Mouse (Mus musculus): ENCODE data around the gene Adamts18.

Adamts18 gene

DNA sequence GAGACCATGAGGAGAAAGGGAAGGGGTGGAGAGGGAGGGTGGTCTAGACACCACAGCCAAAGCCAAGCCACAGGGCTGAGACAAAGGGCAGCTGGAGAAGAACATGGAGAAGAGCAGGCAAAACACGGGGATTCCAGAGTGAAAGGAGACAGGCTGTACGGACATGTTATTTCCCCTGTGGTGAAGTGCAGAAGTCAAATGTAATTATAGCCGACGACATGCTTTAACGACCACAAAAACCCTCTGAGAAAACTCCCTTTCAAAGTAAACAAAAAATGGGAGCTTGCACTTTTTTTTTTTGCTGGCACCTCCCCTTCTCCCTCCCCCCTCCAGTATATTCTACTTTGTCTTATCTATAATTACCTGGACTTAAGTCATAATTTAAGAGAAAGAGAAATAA is 92.7 kb downstream of the Adamts18 start:
- DNase-seq (ENCODE audit: low spot score in 2 of 2): no peak

DNA sequence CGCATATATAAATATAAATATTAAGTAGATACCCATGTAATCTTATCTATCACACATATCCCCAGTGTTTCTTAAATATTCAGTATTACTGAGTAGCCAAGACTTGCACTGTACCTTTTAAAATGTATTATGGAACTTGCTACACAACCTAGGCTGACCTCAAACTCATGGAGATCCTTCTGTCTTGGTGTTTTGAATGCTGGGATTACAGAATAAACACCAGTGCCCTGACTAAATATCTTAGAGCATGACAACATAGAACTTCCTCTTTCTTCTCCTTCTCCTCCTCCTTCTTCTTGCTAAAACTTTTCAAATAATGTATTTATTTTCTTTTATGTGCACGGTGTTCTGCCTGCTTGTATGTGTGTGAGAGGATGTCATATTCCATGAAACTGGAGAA is 95.4 kb downstream of the Adamts18 start:
- no peak for DNase-seq (ENCODE audit: low spot score in 2 of 2)

DNA sequence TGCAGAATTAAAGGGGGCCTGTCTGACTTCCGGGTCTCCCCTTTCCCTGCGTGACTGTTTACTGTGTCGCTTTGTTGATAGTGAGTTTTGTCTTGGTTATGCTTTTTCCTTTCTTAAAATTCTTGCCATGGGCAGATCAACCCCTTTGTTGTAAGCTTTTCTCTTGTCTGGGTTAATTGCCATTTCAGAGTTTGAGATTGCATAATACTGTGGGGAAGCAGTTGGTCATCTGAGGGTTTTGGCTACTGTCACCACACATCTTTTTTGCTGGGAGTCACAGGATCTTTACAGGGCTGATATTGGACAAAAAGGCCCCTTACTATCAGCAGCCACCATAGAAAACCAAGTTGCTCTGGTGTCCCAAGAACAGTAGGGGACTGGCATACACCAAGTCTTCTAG is 96.2 kb downstream of the Adamts18 start:
- no peak for DNase-seq (ENCODE audit: low spot score in 2 of 2)

DNA sequence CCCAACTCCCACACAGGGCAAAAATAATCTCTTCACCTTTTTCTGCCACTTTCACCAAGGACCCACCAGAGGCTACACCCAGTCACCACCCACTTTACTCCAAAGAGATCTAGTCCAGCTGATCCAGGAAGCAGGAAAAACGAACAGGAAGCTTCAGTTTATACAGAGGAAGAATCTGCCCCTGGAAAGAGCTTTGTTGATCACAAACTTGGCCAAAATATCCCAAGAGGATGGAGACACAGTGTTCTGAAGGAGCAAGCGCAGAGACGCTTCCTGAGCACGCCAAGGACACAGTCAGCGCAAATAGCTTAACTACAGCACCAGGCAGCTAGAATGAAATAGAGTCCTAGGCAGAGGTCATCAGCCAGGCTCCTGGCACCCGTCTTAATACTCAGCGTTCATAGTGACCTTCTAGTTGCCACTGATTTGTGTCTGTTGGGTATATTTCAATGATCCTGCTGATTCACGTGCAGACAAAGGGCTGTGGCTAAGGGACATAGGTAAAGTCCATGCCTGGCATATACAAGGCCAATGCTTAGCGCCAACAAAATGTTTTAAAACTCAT is 113.0 kb downstream of the Adamts18 start:
- DNase-seq (ENCODE audit: low spot score in 2 of 2): no peak

DNA sequence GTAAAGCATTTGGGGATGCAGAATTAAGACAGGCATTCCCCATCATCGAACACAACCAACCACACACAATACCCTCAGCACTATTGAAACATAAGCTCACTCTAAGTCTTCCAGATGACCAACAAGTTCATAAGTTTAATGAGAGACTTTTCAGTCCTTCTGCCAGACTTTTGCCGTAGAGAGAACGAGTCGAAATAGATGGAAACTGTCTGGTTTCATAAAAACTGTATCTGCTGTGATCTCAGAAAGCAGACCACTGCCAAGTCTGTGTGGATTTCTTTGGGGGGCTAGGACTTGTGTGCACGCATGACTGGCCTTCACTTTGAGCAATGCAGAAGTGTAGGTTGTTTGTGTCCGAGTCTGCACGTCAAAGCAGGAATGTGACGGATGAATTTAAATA is 123.2 kb downstream of the Adamts18 start:
- DNase-seq (ENCODE audit: low spot score in 2 of 2): no peak

DNA sequence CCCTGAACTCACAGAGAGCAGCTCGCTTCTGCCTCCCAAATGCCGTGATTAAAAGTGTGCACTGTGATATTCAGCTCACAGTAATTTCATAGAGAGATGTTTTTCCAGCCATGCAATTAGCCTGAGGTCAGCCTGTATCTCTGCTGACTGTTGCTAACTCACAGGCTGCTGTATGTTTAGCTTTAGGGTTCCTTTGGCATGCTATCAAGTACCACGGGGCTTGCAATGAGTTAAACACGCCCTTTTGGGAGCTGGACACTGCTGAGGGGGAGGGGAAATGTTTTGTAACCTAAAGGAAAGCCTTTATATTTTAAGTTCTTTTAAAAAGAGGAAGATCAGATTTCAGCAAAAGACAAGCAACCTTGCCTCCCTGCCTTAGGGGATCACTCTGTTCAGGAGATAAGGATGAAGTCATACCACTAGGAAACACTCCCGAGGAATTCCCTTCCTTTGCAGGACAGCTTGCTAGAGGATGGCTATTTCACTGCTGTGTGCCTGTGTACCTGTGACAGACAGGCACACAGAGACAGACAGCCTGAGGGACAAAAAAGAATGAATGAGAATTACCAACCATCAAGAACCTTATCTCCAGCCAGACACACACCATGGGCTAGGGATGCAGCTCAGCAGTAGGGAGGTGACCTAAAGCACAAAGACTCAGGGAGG is 124.5 kb downstream of the Adamts18 start:
- no peak for DNase-seq (ENCODE audit: low spot score in 2 of 2)

DNA sequence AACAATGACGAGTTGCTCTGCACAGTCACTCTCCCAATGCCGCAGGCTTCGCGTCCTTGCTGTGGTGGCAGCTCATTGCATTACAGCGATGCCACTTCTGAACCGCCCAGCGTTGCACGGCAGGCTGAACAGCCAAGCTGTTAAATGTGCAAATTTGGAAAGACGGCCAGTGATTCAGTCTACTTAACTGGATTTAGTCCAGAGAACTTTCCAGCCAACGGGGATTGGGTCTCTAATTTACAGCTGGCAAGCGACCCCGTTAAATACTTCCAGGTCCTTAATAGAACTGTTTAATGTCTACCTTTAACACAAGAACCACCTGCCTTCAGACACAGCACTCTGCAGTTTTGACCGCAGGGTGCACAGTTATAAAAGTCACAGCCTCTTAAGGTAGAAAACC is 127.1 kb downstream of the Adamts18 start:
- peak; percentile 6 to 16 for DNase-seq (ENCODE audit: low spot score in 2 of 2)

DNA sequence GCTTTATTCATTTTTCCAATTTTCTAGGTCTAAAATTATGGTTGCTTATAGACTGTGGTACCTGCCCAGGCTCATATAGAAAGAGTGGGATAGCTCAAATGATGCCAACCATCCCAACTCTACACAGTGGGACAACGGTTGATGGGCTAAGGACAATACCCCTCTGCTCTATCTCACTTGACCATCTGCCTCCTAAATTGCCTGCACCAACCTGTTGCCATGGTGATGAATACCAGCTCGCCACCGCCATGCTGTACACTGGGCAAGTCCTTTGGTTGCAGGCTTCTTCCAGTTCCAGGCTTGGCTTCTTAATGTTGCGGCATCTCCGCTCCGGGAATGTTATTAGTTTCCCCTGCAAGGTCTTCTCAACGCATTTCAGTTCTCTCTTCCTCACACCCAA is 143.6 kb downstream of the Adamts18 start:
- no peak for DNase-seq (ENCODE audit: low spot score in 2 of 2)

DNA sequence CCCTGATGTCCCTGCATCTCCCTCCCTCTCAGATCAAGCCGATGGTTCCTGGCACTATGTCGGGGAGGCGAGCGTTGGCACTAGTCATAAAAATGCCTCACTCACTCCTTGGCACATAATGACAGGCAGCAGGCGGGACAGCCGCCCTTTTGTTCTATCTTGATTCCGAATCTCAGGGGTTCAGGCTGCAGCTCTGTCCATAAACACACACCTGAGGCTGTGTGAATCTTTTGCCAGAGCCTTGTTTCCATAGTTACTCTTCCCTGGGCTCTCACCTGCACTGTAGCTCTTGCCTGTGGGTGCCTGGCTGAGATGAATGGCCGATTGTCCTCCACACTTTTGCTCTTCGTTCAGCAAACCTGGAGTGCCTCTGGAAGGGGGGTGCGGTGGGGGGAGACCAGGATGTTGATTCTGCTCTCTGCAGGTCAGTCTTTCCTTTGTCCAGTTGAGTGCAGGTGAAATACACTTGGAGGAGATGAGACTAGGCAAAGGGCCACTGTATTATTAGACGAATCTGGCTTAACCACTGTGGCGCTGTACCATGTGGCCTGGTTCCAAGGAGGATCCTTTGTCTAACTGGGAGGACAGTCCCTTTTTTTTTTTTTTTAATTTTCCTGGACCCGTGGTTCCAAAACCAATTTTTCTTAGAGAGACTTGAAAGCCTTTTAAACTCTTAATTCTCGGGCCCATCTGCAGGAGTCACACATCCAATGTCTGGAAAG is 156.8 kb downstream of the Adamts18 start:
- DNase-seq (ENCODE audit: low spot score in 2 of 2): no peak

DNA sequence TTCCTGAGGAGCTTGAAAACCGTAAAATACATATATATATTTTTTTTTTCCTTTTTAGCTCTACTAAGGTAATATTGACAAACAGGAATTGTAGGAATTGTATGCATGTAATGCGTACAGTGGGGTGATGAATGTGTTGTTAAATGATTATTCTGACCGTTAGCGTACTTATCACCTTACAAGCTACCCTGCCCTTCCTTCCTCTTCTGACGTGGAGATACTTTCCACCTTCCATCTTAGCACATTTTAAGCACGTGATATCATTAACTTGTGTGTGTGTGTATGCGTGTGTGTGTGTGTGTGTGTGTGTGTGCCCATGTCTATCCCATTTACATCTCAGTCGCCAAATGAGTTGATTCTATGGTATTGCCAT is 160.0 kb downstream of the Adamts18 start:
- no peak for DNase-seq (ENCODE audit: low spot score in 2 of 2)

DNA sequence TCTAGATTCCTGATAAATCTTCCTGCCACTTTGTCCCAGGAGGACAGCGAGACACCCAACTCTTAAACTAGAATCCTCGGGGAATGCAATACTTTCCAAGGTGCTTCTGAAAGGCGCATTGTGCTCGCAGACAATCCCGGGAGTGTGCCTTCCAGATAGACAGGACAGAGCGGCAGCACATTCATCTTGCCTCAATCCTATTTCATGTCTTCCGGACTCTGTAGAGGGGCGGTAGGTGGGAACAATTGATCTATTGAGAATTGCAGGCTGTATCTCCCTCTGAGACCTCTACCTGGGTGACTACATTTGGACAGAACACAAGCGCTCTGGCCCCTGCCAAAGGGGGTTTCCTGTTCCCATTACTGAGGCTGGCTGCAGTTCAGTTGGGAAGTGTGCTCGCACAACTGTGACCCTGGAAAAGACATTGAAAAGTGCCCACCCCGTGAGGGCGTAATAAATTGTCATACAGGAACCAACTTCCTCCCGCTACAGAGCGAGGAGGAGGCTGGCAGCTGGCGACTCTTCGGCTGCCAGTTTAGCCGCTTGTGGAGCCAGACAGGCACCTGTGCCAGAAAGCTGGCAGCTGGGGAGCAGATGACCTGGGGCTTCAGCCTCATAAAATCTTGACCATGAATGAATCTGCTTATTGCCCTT is 160.5 kb downstream of the Adamts18 start:
- DNase-seq (ENCODE audit: low spot score in 2 of 2): no peak

DNA sequence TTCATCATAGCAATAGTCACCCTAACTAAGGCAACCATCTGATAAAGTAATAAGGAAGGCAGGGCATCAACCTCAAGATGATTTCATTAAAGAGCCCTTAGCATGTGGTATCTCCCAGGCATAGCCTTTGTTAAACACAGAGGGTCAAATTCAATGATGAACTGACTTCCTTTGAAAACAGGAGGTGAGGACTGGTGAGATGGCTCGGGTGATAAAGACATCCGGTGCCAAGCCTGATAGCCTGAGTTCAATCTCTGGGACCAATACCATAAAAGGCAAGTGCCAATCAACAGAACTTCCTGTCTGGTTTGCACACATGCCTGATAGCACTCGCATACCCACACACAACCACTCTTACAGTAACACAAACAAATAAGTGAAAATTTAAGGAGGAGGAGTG is 169.2 kb downstream of the Adamts18 start:
- no peak for DNase-seq (ENCODE audit: low spot score in 2 of 2)

DNA sequence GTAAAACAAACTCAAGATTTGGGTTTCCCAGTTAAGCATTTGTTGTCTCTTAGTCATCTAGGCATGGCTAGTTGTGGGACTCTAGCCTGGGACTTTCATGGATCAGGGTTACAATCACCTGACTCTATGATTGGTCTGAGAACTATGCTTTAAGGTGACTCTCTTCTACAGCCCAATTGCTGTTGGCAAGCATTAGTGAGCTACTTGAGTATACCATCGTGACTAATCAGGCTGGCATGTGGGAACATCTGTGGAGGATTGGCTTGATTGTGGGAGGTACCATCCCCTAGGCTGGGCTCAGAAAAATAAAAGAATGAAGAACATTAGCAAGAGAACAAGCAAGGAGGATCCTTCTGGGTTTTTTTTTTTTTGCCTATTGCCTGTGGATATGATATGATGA is 171.7 kb downstream of the Adamts18 start:
- no peak for DNase-seq (ENCODE audit: low spot score in 2 of 2)

DNA sequence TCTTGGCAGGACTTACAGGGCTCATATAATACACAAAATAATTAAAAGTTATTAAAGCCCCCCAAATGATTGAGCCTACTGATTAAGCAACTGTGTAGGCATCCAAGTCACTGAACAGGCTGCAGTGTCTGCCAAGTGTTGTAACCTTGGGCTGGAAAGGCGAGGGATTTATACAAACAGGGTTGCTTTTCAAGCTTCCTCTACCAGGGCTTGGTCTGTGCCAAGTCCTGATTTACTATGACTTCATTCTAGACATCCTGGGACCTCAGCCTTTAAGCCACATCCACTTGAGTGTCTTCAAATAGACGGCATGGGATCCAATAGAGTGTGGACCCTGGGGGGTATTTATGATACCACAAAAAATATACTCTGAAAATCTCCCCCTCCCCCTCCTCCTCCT is 173.3 kb downstream of the Adamts18 start:
- DNase-seq (ENCODE audit: low spot score in 2 of 2): no peak

DNA sequence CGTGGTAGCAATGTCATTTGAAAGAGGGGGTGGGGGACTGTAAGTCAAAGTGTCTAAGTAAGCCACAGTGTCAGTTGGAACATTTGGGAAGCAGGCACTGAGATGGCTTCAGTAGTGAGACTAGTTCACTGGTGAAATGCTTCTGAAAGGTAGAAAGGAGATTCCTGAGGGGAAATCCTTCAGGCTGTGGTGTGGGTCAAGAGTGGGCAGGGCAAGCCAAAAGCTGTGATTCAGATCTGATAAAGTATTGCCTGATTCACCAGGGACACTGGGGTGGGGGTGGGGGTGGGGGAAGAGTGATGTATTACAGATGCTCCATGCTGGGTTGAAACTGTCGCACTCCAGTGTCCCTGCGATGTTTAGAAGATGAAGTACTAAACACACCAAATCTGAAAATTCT is 173.9 kb downstream of the Adamts18 start:
- DNase-seq (ENCODE audit: low spot score in 2 of 2): no peak

DNA sequence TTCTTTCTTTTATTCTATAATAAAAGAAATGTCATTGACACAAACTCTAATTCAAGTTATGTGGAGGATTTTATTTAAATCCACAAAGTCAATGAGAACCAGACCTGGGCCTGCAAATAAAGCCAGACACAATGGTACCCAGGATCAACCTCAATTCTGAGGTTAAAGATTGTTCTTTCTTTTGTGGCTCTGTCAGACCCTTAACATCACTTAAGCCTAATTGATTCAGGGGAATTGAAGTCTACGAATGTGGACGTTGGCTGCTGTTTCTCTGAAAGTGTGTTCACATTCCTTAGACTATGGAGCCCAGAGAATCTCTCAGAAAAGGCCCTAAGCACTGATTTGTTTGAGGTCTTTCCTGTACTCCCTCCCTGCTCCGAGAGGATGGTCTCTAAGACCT is 175.2 kb downstream of the Adamts18 start:
- DNase-seq (ENCODE audit: low spot score in 2 of 2): no peak

DNA sequence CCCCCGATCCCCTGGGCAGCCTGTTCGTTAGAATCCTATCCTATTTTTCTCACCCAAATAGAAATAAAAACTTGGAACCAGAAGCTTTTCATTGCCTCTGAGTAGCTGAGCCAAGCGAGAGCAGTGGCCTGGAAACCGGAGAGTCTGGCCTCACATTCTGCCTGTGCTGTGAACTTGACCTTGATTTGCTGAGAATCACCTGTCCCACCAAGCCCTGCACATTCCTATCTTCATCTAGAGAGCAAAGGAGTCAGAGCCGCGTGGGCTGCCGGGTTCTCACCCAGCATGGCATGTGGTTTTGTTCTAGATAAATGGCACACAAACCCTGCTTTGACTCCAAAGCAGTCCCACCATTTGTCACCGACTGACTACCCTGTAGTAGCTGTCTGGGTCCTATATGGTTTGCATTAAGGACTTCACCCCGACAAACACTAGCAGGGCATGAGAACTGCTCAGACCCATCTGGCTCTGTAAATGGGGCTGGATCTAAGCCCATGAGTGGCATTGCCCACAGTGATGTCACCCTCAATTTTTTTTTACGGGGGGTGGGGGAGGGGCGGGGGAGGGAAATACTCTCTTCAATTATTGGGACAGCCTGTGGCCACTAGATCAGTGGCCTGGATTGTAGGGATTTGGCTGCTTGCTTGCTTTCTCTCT is 175.8 kb downstream of the Adamts18 start:
- no peak for DNase-seq (ENCODE audit: low spot score in 2 of 2)

DNA sequence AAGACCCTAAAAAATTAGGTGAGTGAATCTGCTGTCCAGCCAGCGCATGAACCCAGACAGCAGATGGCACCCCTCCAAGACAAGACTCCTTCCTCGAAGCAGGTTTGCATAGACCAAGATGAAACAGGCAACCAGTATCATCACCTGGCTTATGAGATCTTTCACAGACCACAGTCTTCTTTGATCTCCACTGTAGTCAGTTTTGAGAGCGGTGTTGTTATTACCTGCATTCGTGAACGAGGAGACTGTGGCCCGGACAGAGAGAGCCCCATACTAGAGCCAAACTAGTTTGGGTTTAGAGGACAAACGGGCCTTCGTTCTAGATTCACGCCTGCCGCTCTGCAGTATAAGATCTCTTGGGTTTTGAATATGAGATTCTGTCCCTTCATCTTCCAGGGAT is 178.6 kb downstream of the Adamts18 start:
- no peak for DNase-seq (ENCODE audit: low spot score in 2 of 2)

DNA sequence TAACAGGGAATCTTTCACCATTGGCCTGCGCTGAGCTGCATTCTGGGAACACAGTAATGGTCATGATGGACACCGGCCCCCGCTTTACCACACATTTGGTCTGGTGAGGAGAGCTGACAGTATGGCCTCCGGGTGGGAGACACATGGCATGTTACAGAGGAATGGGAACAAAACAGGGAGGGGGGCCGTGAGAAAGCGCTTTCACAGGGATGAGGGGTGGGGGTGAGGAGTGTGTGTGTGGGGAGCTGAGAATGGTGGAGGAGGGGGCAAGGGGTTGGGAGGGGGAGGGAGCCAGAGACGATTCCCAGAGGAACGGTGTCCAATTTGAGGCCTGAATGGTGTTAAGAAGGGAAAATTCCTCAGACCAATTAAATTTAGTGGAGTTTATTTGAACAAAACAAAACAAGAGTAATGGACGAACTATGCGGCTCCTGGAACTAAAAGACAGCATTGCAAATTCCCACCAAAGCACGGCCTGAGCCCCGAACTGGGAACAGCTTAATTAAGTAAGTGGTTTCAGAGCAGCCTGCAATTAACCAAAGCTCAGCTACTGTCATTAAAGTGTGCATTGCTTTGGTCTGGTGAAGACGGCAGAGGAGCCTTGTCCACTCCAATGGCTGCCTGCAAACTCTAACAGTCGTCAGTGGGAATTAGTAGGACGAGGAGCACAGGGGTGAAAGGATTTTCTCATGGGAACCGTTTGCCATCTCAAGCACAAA is 181.7 kb downstream of the Adamts18 start:
- DNase-seq (ENCODE audit: low spot score in 2 of 2): no peak

DNA sequence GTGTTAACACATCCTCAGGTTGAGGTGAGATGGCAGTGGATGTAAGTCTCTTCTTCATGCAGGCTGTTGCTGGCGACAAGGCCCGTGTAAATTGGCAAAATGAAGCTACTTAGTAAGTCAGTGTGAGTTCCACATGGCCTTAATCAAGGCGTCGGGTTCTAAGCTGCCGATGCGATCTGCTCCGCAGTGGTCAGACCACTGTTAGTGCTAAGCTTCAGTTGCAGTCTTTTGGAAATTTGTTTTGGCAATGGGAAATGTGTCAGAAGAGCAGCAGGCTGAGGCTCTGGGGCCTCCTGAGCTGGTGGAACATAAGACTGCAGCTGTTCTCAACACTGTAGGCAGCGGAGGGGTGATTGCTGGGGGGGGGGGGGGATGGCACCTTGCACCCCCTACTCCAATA is 182.6 kb downstream of the Adamts18 start:
- DNase-seq (ENCODE audit: low spot score in 2 of 2): no peak

DNA sequence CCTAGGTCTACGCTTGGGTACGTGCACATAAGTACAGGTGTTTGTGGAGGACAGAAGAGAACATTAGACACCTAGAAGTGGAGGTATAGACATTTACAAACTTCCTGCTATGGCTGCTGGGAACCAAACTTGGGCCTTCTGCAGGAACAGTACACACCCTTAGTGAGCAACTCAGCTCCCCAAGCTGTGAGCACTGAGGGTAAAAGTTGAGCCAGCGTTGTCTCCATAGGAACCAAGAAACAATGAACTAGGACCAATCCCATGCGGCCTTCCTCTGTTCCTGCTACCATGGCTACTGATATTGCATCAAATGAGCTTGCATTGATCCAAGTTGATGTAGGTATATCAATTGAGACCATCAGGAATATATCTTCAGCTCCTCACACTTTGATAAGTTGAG is 183.5 kb downstream of the Adamts18 start:
- DNase-seq (ENCODE audit: low spot score in 2 of 2): no peak

DNA sequence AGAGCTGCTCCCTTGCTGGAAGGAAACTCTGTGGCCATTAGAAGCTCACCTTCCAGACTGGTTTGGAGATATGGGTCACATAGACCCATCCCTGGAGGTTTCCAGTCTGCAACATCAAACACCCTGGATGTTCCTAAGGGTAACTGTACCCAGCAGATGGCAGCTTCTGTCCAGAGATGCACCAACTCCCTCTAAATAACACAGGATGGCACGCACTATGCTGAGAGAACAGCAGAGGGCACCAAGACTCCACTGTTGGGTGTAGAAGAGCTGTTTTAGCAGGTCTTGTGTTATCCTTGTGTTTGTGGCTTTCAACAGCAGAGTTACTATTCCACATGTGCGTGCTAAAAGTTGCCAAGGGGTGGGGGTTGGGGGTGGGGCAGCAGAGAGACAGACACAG is 184.0 kb downstream of the Adamts18 start:
- DNase-seq (ENCODE audit: low spot score in 2 of 2): peak; percentile 88 to 94

Measured in frontal cortex, postnatal 36 days (tissue).